Mouse (Mus musculus) embryo, embryonic 11 days (tissue): ENCODE results near the gene Cep41.

ENCODE experiments used
- DNase-seq: peaks from one replicate; pipeline ENCODE4 v3.0.0-alpha.2; 2015

Gene Cep41

DNA sequence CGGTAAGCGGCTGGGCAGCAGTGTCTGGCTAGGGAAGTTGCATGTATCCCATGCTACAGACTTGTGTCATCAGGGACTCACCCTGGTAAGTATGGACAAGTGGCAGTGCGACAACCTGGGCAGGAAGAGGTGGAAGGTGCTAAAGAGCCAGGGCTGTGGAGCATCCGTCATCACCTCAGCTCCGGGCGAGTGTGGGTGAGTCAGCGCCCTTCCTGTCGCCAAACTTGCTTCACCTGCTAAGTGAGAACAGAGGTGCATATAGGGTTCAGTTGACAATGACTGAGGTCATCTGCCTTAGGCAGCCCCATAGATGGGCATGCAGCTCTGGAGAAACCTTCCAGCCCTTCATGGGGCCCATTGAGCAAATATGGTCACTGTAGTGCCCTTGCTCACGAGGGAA lies 68.8 kb downstream of the Cep41 start:
- DNase-seq = no peak

GRCm38 (mm10) chr6:30621986-30622389 lies 71.6 kb downstream of the Cep41 start:
- no peak for DNase-seq

GRCm38 (mm10) chr6:30620994-30621393 lies 72.6 kb downstream of the Cep41 start:
- no peak for DNase-seq

DNA sequence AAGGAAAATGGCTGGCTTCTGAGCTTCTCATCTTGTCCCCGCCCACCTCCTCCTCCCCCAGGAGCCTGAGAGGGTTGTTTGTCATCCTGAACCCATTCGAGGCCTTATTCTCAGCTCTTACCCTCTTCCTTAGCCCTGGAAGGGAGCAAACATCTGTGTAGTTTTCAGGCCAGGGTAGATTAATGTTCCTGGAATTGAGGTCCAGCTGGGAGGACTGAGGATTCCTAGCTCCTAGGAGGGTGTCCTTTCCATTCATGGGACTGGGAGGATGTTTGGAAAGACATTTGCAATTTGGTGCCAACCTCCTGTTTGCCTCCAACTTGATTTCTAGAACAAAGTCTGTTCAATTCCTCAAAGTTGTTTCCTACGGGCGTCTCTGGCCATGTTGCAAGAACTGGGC lies 73.0 kb downstream of the Cep41 start:
- no peak for DNase-seq

- no peak for DNase-seq
Measured at GRCm38 (mm10) chr6:30619606-30620005, 73.9 kb downstream of the Cep41 start.

- no peak for DNase-seq
Measured at GRCm38 (mm10) chr6:30618735-30619134, 74.8 kb downstream of the Cep41 start.

DNA sequence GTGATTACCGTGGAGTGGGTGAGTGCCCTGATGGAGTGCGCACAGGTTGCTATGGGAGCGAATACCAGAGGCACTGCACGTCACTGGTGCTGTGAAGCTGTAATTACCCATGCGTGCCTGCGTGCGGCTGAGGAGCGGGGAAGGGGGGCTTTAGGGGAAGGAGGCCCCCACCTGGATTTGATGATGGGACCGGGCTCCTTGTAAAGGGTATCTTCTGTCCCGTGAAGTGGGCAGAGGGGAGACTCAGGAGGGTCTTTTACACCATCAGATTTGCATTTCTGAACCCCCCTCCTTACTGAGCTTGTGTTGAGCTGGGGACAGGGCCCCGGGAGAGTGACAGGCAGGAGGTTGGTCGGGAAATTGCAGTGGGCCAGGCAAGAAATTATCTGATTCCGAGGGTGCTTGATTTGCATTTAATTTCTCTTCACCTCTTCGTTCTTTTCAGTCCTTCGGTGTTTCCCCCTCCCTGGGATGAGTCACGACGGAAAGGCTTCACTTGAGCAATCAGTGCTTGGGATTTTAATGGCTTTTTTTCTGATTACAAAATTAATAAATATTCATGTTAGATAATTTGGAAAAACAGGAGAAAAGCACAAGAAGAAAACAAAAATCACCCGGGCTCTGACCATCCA lies 75.5 kb downstream of the Cep41 start:
- DNase-seq = peak; percentile 84

DNA sequence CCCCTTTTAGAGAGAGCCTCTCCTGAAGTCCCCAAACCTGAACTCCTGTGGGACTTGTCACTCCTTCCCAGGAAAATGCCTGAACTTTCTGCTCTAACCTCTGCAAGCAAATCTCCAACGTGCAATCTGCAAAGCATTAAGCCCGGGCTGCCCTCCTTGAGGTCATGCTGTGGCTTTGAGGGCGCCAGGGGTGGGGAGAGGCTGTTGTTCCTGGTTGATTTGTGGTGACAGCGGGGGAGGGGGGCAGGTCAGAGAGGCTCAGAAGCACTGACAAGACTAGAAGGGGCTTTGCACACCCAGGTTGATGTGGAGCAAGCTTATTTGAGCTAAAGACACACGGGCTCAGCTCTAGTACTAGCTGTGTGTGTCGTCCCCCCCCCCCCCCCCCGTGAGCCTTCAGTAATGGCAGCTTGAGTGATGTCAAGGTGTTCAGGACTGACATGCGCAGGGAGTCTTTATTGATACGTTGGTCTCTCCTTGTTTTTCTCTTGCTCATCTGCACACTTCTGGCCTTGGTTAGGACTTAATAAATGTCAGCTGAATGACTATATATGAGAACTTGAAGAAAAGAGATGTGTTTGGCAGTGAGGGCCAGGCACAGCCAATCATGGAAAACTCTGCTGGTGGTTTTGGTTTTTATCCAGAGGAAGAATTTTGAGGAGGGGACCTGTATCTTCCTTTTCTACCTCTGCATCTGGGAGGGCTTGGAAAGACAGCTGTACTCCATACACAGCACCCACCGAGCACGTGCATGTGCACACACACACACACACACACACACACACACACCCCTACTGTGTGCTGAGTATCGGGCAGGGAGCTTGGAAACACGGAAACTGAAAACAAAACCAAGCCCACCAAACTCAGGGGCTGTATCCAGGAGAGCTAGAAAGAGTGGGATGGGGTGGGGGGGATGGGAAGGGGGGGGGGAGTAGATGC lies 76.3 kb downstream of the Cep41 start:
- peak; percentile 92 for DNase-seq

- DNase-seq = peak; percentile 80
Measured at GRCm38 (mm10) chr6:30616491-30616941, 77.0 kb downstream of the Cep41 start.

GRCm38 (mm10) chr6:30615741-30616140 lies 77.8 kb downstream of the Cep41 start:
- no peak for DNase-seq

GRCm38 (mm10) chr6:30614251-30614650 lies 79.3 kb downstream of the Cep41 start:
- no peak for DNase-seq

- no peak for DNase-seq
Measured at GRCm38 (mm10) chr6:30611212-30611611, 82.3 kb downstream of the Cep41 start.

DNA sequence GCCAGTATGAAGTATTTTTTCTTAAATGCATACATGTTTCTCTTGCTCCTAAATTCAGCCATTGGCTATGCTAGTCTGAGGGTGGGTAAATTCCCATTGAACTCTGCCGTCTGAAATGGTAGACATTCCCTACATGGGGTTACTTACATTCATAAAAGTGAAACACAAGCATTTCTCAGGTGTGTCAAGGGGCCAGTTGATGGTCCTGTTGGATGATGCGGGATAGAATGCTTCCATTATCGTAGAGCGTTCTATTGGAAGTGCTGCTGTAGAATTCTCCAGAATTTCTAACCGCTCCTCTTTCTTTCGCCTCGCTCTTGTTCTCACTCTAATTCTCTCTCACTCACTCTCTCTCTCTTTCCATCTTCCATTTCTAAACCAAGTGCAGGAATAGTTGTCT lies 82.8 kb downstream of the Cep41 start, which contains the start of gene Cpa5:
Gene Cpa5, plus strand, starts transcription at position 301 of the 400 bp plus-strand sequence.
- DNase-seq = no peak

DNA sequence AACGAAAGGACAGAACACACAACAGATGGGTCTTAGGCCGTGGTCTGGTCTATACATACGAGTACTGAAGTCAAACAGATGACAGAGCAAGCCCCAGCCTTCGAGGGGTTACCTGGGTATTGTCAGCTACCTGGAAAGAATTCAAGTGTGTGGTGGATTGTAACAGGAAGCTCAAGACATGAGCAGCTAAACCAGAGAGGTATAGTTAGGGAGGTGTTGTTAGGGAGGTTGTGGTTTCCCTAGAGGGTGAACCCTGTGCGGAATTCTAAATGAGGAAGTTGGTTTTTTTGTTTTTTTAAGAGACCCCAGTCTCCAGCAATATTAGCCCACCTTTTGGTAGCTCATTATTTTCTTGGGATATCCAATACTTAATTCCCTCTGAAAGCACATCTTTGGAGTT lies 87.9 kb downstream of the Cep41 start:
- no peak for DNase-seq

DNA sequence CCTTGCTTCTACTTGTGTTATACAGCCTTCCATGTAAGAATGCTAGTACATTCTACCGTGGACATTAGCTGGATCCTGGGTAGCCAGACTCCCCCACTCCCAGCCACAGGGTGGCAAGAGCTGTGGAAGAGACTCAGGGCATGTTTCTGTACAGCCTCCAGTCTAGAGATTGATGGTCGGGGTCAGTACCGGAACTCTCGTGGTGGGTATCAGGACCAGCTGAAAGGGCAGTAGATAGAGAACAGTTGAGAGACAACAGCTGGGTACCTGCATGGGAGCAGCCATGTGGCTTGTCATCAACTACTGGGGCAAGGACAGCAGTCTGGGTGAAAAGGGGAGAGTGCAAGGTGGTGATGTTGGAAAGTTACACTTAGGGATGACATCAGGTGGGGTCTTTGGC lies 88.4 kb downstream of the Cep41 start:
- DNase-seq = no peak

DNA sequence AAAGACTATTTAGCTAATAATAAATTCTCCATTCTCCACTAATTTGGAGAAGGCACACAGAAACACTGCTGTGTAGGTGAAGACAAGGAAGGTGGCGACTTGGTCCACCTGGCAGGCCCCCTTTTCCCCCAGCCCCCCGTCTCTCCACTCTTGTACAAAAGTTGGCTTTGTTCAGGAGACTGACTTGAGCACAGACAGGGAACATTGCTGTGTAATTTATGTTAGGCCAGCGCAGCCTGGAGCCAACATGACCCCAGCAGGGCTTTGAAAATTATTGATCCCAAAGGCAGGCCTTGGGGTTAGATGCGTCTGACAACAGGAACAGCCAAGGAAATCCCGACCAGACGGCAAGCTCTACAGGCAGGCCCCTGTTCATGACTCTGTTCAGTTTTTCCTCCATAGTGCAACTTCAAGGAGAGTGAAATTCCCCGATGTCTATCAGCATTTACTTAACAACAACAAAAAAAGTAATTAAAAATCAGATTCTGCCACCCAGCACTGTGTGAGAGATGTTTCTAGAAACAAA lies 89.1 kb downstream of the Cep41 start:
- DNase-seq = peak; percentile 58
